Mouse (Mus musculus): ENCODE measurements around the gene Irgm1. TPM values are rescaled to one million over a fixed set of nuclear protein-coding genes. Genes with fewer than 3 reads are reported as not detected.
"Not testable (repeated sequence)": the region's sequence is repeated elsewhere in the genome, so short reads cannot be mapped to it uniquely, and the experiment has no call there.

Irgm1 gene
- polyA plus RNA-seq, 1 experiment from 2014 or later, result 4.9 TPM

DNA sequence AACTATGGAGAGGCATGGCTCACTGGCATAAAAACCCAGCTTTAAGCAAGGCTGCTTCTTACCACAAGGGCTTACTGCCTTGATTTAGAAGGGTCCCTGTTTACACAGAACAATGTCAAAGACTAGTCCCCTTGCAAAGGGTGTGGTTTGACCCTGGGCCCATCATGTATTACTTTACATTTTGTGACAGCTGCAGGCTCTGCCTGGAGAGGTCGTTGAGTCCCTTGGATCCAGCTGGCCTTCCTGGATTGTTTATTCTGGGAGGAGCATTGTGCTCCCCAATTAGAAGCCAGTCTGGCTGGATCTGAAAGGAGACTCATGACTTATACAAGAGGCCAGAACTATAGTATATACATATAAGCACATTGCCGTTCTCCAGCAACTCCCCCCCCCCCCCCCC, 21.2 kb downstream of the Irgm1 start:
- H3K36me3 ChIP-seq (ENCODE audit: control insufficient read depth, insufficient read depth, low read length), result no peaks in the 10 kb centered on the region
- WGBS (ENCODE audit: insufficient replicate concordance), result 55% methylated on average over 2 of the region's 2 CpGs
- peaks cover 14% of the 10 kb centered on the region for H3K27me3 ChIP-seq (ENCODE audit: control insufficient read depth, insufficient read depth, low read length)
- ATAC-seq (replicated peaks; ENCODE audit: insufficient number of reproducible peaks, low FRiP score, low TSS enrichment), result no peak
- H3K4me2 ChIP-seq, result no peak overlapping the region
- no peak overlapping the region for H3K4me3 ChIP-seq (ENCODE audit: low read depth, low read length)
- H3K9ac ChIP-seq (ENCODE audit: low read depth, low read length), result no peak overlapping the region
- peaks cover 3% of the 10 kb centered on the region; the same call in 1 of the 2 replicates for H3K9me3 ChIP-seq (replicated peaks; ENCODE audit: control insufficient read depth, low read length)
- peaks cover 11% of the 10 kb centered on the region; the same call in 1 of the 2 replicates for H3K4me1 ChIP-seq (ENCODE audit: control insufficient read depth, insufficient read depth, low read length)
- H3K27ac ChIP-seq (ENCODE audit: low read depth, low read length), result no peak overlapping the region

DNA sequence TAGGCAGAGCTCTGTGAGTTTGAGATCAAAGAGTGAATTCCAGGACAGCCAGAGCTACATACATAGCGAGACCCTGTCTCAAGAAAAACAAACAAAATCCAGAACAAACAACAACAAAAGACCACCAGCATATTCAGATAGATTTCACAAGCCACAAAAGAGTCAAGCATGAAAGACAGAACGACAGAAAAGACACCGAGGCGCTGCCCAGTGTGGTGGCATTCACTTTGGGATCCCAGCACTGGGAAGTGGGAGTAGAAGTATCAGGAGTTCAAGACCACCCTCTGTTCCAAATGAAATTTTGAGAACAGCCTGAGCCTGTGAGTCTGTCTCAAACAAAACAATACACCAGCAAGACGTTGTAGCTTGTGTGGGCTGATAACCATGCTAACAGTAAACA, 24.6 kb downstream of the Irgm1 start:
- ATAC-seq (replicated peaks; ENCODE audit: insufficient number of reproducible peaks, low FRiP score, low TSS enrichment), result no peak
- H3K9ac ChIP-seq (ENCODE audit: low read depth, low read length), result no peak overlapping the region
- H3K4me1 ChIP-seq (ENCODE audit: control insufficient read depth, insufficient read depth, low read length), result no peaks in the 10 kb centered on the region
- no peak overlapping the region for H3K27ac ChIP-seq (ENCODE audit: low read depth, low read length)
- no peak overlapping the region for H3K4me2 ChIP-seq
- H3K9me3 ChIP-seq (replicated peaks; ENCODE audit: control insufficient read depth, low read length), result peaks cover 3% of the 10 kb centered on the region; the same call in 1 of the 2 replicates
- H3K4me3 ChIP-seq (ENCODE audit: low read depth, low read length), result no peak overlapping the region
- 57% methylated on average over 5 of the region's 5 CpGs for WGBS (ENCODE audit: insufficient replicate concordance)
- peaks cover 20% of the 10 kb centered on the region for H3K27me3 ChIP-seq (ENCODE audit: control insufficient read depth, insufficient read depth, low read length)
- no peaks in the 10 kb centered on the region for H3K36me3 ChIP-seq (ENCODE audit: control insufficient read depth, insufficient read depth, low read length)

DNA sequence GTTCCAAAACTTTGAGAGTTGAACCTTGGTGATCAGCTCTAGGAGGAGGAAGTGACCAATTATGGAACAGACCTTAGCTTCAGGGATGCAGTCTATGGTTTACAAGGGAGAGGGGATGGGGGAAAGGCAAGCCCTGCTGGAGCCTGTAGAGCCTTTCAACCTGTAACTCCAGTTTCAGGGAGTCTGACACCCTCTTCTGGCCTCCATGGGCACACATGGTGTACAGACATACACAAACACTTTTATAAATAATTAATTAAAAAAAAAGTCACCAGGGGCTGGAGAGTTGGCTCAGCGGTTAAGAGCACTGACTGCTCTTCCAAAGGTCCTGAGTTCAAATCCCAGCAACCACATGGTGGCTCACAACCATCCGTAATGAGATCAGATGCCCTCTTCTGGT, 25.1 kb downstream of the Irgm1 start:
- not testable (repeated sequence) for ATAC-seq (replicated peaks; ENCODE audit: insufficient number of reproducible peaks, low FRiP score, low TSS enrichment); H3K4me1 ChIP-seq (ENCODE audit: control insufficient read depth, insufficient read depth, low read length); H3K27ac ChIP-seq (ENCODE audit: low read depth, low read length); H3K9me3 ChIP-seq (replicated peaks; ENCODE audit: control insufficient read depth, low read length); H3K9ac ChIP-seq (ENCODE audit: low read depth, low read length); H3K36me3 ChIP-seq (ENCODE audit: control insufficient read depth, insufficient read depth, low read length); H3K4me3 ChIP-seq (ENCODE audit: low read depth, low read length); H3K4me2 ChIP-seq
- 79% methylated on average over 2 of the region's 2 CpGs for WGBS (ENCODE audit: insufficient replicate concordance)
- peaks cover 20% of the 10 kb centered on the region for H3K27me3 ChIP-seq (ENCODE audit: control insufficient read depth, insufficient read depth, low read length)

DNA sequence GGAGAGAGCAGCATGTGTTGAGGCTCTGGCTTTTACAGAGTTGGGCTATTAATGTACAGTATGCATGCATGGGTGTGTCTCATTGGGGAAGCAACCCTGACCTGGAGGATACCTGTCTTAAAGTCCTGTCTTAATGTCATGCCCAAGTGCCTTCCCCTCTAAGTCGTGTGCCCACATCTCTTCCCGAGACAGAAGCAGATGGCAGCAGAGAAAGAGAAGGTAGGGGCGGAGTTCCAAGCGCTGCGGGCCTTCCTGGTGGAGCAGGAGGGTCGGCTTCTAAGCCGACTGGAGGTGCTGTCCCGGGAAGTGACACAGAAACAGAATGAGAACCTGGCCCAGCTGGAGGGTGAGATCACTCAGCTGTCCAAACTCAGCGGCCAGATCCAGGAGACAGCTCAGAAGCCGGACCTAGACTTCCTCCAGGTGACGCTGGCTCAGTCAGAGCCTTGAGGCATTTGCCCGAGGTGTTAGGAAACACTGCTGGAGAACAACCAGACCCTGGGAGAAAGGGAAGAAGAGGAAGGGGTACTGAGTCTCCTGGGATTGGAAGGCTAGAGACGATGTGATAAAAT, 26.2 kb downstream of the Irgm1 start:
- no peaks in the 10 kb centered on the region for H3K36me3 ChIP-seq (ENCODE audit: control insufficient read depth, insufficient read depth, low read length)
- H3K4me3 ChIP-seq (ENCODE audit: low read depth, low read length), result no peak overlapping the region
- H3K4me1 ChIP-seq (ENCODE audit: control insufficient read depth, insufficient read depth, low read length), result no peaks in the 10 kb centered on the region
- peak overlapping the region; percentile 43; the same call in 1 of the 2 replicates for H3K9ac ChIP-seq (ENCODE audit: low read depth, low read length)
- 27% methylated on average over 13 of the region's 13 CpGs for WGBS (ENCODE audit: insufficient replicate concordance)
- no peak overlapping the region for H3K27ac ChIP-seq (ENCODE audit: low read depth, low read length)
- no peaks in the 10 kb centered on the region for H3K9me3 ChIP-seq (replicated peaks; ENCODE audit: control insufficient read depth, low read length)
- H3K4me2 ChIP-seq, result peak overlapping the region; percentile 4; the same call in 1 of the 2 replicates
- H3K27me3 ChIP-seq (ENCODE audit: control insufficient read depth, insufficient read depth, low read length), result peaks cover 20% of the 10 kb centered on the region
- no peak for ATAC-seq (replicated peaks; ENCODE audit: insufficient number of reproducible peaks, low FRiP score, low TSS enrichment)

DNA sequence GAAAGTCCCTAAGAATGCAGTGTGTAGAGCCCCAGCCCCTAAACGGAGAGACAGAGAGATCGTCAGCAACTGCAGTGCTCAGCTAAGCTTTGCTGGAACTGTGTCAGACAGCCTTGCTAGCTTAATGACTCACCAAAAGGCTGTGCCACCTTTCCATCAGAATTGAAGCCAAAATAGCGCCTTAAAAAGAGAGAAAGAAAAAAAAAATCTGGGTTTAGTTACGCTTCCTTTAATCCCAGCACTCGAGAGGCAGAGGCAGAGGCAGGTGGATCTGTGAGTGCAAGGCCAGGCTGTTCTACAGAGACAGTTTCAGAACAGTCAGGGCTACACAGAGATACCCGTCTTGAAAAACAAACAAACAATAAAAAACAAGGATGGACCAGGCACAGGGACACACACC, 27.2 kb downstream of the Irgm1 start:
- H3K36me3 ChIP-seq (ENCODE audit: control insufficient read depth, insufficient read depth, low read length), result no peaks in the 10 kb centered on the region
- no peak overlapping the region for H3K4me2 ChIP-seq
- H3K4me1 ChIP-seq (ENCODE audit: control insufficient read depth, insufficient read depth, low read length), result no peaks in the 10 kb centered on the region
- H3K4me3 ChIP-seq (ENCODE audit: low read depth, low read length), result no peak overlapping the region
- peaks cover 18% of the 10 kb centered on the region for H3K27me3 ChIP-seq (ENCODE audit: control insufficient read depth, insufficient read depth, low read length)
- H3K27ac ChIP-seq (ENCODE audit: low read depth, low read length), result no peak overlapping the region
- WGBS (ENCODE audit: insufficient replicate concordance), result 60% methylated on average over 6 of the region's 6 CpGs
- H3K9ac ChIP-seq (ENCODE audit: low read depth, low read length), result no peak overlapping the region
- ATAC-seq (replicated peaks; ENCODE audit: insufficient number of reproducible peaks, low FRiP score, low TSS enrichment), result no peak
- H3K9me3 ChIP-seq (replicated peaks; ENCODE audit: control insufficient read depth, low read length), result no peaks in the 10 kb centered on the region

DNA sequence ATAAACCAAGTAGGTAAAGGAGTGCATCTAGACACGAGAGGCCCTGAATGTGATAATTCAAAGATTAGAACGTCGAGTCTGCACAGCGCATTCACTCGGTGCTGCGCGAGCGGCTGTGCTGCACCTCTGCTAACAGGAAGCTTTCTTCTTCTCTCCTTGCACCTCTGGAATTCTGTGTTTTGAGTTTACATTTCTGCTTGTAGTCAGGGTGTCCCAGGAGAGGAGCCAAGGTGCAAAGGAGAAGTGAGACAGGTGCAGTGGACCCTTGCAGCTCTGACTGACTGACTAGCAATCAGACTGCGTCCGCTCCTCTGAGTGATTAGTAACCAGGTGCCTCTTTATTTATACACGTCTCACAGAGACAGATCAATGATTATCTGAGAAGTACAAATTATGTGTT, 28.3 kb downstream of the Irgm1 start:
- no peak overlapping the region for H3K4me2 ChIP-seq
- H3K27me3 ChIP-seq (ENCODE audit: control insufficient read depth, insufficient read depth, low read length), result peaks cover 13% of the 10 kb centered on the region
- no peak overlapping the region for H3K4me3 ChIP-seq (ENCODE audit: low read depth, low read length)
- WGBS (ENCODE audit: insufficient replicate concordance), result 75% methylated on average over 11 of the region's 11 CpGs
- no peak overlapping the region for H3K9ac ChIP-seq (ENCODE audit: low read depth, low read length)
- H3K4me1 ChIP-seq (ENCODE audit: control insufficient read depth, insufficient read depth, low read length), result 0 out of 2 replicates have a peak, but pooled peaks cover 3% of the 10 kb centered on the region
- no peak overlapping the region for H3K27ac ChIP-seq (ENCODE audit: low read depth, low read length)
- ATAC-seq (replicated peaks; ENCODE audit: insufficient number of reproducible peaks, low FRiP score, low TSS enrichment), result no peak
- no peaks in the 10 kb centered on the region for H3K36me3 ChIP-seq (ENCODE audit: control insufficient read depth, insufficient read depth, low read length)
- no peaks in the 10 kb centered on the region for H3K9me3 ChIP-seq (replicated peaks; ENCODE audit: control insufficient read depth, low read length)

DNA sequence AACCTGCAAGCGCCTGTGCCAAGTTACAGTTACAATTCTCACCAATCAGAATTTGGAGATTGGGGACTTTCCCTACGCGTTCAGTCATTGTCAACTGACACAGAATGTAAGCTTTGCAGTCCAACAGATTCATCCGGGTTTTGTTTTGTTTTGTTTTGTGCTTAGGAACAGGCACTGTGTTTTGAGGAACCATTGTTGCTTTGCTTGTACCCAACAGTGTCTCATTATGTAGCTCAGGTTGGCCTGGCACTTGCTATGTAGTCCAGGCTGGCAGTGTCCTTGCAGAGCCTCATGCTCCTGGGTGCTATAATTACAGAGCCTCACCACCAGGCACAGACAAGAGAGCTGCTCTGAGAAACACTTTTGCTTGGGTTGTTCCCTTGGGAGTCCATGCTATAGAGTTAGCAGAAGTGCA, 29.1 kb downstream of the Irgm1 start:
- H3K4me1 ChIP-seq (ENCODE audit: control insufficient read depth, insufficient read depth, low read length), result 0 out of 2 replicates have a peak, but pooled peaks cover 3% of the 10 kb centered on the region
- ATAC-seq (replicated peaks; ENCODE audit: insufficient number of reproducible peaks, low FRiP score, low TSS enrichment), result no peak
- peaks cover 11% of the 10 kb centered on the region; the same call in 1 of the 2 replicates for H3K27me3 ChIP-seq (ENCODE audit: control insufficient read depth, insufficient read depth, low read length)
- no peak overlapping the region for H3K9ac ChIP-seq (ENCODE audit: low read depth, low read length)
- 76% methylated on average over 4 of the region's 4 CpGs for WGBS (ENCODE audit: insufficient replicate concordance)
- H3K4me2 ChIP-seq, result no peak overlapping the region
- no peak overlapping the region for H3K4me3 ChIP-seq (ENCODE audit: low read depth, low read length)
- H3K9me3 ChIP-seq (replicated peaks; ENCODE audit: control insufficient read depth, low read length), result no peaks in the 10 kb centered on the region
- no peak overlapping the region for H3K27ac ChIP-seq (ENCODE audit: low read depth, low read length)
- H3K36me3 ChIP-seq (ENCODE audit: control insufficient read depth, insufficient read depth, low read length), result no peaks in the 10 kb centered on the region

DNA sequence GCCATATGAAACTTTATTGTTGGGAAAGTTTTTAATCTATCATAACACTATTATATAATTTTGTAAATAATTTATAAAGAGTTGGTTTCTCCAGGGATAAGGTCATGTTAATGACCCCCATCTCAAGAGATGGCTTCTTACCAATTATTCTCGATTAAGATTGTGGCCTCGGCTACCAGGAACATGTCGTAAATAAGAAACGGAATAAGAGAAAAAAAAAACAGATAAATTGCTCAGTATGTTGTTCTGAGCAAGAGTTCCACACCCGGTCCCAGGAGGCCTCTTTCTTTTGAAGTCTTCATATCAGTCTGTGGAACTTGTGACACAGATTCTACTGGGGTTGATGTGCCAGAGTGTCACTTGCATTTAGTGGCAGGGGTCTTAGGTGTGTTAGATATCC, 30.3 kb downstream of the Irgm1 start:
- H3K36me3 ChIP-seq (ENCODE audit: control insufficient read depth, insufficient read depth, low read length), result no peaks in the 10 kb centered on the region
- no peak for ATAC-seq (replicated peaks; ENCODE audit: insufficient number of reproducible peaks, low FRiP score, low TSS enrichment)
- WGBS (ENCODE audit: insufficient replicate concordance), result 84% methylated on average over 5 of the region's 5 CpGs

DNA sequence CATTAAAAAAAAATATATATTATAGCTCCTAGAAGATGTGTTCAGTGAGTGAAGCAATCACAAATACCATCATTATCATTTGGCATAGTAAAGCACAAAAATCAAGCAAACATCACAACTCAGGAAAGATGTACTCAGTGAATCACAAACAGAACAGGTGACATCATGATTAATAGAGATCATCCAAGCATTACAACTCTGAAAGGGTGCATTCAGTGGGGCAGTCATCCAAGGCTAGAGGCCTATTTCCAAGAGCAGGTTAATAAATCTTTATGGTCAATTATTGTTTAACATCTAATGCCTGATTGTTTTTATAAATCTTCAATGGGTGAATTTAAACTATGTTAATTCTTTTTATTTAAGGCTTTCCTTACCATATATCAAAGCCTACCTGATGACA, 30.7 kb downstream of the Irgm1 start:
- no peak for ATAC-seq (replicated peaks; ENCODE audit: insufficient number of reproducible peaks, low FRiP score, low TSS enrichment)
- H3K4me2 ChIP-seq, result no peak overlapping the region
- H3K36me3 ChIP-seq (ENCODE audit: control insufficient read depth, insufficient read depth, low read length), result no peaks in the 10 kb centered on the region
- no peak overlapping the region for H3K27ac ChIP-seq (ENCODE audit: low read depth, low read length)
- no peak overlapping the region for H3K9ac ChIP-seq (ENCODE audit: low read depth, low read length)
- no peak overlapping the region for H3K4me3 ChIP-seq (ENCODE audit: low read depth, low read length)
- no peaks in the 10 kb centered on the region for H3K9me3 ChIP-seq (replicated peaks; ENCODE audit: control insufficient read depth, low read length)
- H3K27me3 ChIP-seq (ENCODE audit: control insufficient read depth, insufficient read depth, low read length), result peaks cover 11% of the 10 kb centered on the region; the same call in 1 of the 2 replicates
- H3K4me1 ChIP-seq (ENCODE audit: control insufficient read depth, insufficient read depth, low read length), result 0 out of 2 replicates have a peak, but pooled peaks cover 3% of the 10 kb centered on the region

More for the DNA sequence above, 30.3 kb downstream of the Irgm1 start:
- Histone ChIP-seq H3K27me3 (ENCODE audit: control insufficient read depth, insufficient read depth, low read length) (peaks cover 11% of the 10 kb centered on the region; the same call in 1 of the 2 replicates), H3K9me3 (replicated peaks; ENCODE audit: control insufficient read depth, low read length) (no peaks in the 10 kb centered on the region), H3K4me3 (ENCODE audit: low read depth, low read length) (no peak overlapping the region), H3K4me2 (no peak overlapping the region), H3K4me1 (ENCODE audit: control insufficient read depth, insufficient read depth, low read length) (0 out of 2 replicates have a peak, but pooled peaks cover 3% of the 10 kb centered on the region), H3K9ac (ENCODE audit: low read depth, low read length) (no peak overlapping the region), H3K27ac (ENCODE audit: low read depth, low read length) (no peak overlapping the region)

Data from heart, embryonic 11.5 days (tissue).